Mouse (Mus musculus) gastrocnemius, postnatal 36 days (tissue): ENCODE data around the gene Proser2. TPM values are rescaled to one million over a fixed set of nuclear protein-coding genes. Genes with fewer than 3 reads are reported as not detected.

ENCODE experiments used
- DNase-seq, 2 experiments: peaks; one replicate each; pipeline ENCODE4 v3.0.0; 2022
- intact Hi-C: fragments of 180-260 bp; cut with DNase I; formaldehyde crosslinking; loops from one replicate; pipeline ENCODE4 v1.15.1; 2025
- total RNA-seq, 2 experiments: library from RNA; stranded (reverse); gene quantifications; 2 replicates each; pipeline ENCODE4 v1.2.3; 2021

Gene Proser2
- total RNA-seq, 2 experiments from 2014 or later: 0.94 to 1.3 TPM

GRCm38 (mm10) chr2:6081108-6081507 is 48.9 kb downstream of the Proser2 start:
- intact Hi-C loops: no loop called here
- no peak for DNase-seq

- intact Hi-C loops: no loop called here
- DNase-seq: no peak
Observed at GRCm38 (mm10) chr2:6080037-6080436, 50.0 kb downstream of the Proser2 start.

- no peak for DNase-seq
- intact Hi-C loops: no loop called here
Observed at GRCm38 (mm10) chr2:6075530-6075896, 54.5 kb downstream of the Proser2 start.

- no peak for DNase-seq
- intact Hi-C loops: no loop called here
Observed at GRCm38 (mm10) chr2:6074891-6075529, 55.0 kb downstream of the Proser2 start.

GRCm38 (mm10) chr2:6072685-6073260 is 57.2 kb downstream of the Proser2 start:
- DNase-seq: no peak
- intact Hi-C loops: no loop called here

- intact Hi-C loops: no loop called here
- DNase-seq: no peak
Observed at GRCm38 (mm10) chr2:6071598-6072440, 58.2 kb downstream of the Proser2 start.

GRCm38 (mm10) chr2:6070925-6071324 is 59.1 kb downstream of the Proser2 start:
- DNase-seq: no peak
- intact Hi-C loops: no loop called here

- DNase-seq: no peak
- intact Hi-C loops: no loop called here
Observed at GRCm38 (mm10) chr2:6067341-6067740, 62.7 kb downstream of the Proser2 start.

GRCm38 (mm10) chr2:6060071-6060804 is 69.8 kb downstream of the Proser2 start:
- intact Hi-C loops: no loop called here
- DNase-seq: no peak

GRCm38 (mm10) chr2:6059291-6059690 is 70.7 kb downstream of the Proser2 start:
- intact Hi-C loops: no loop called here
- no peak for DNase-seq

GRCm38 (mm10) chr2:6056518-6056917 is 73.5 kb downstream of the Proser2 start:
- intact Hi-C loops: no loop called here
- no peak for DNase-seq

- no peak for DNase-seq
- intact Hi-C loops: no loop called here
Observed at GRCm38 (mm10) chr2:6055466-6055865, 74.5 kb downstream of the Proser2 start.

GRCm38 (mm10) chr2:6049018-6049417 is 81.0 kb downstream of the Proser2 start:
- no peak for DNase-seq
- intact Hi-C loops: no loop called here

- no peak for DNase-seq
- intact Hi-C loops: no loop called here
Observed at GRCm38 (mm10) chr2:6048570-6048969, 81.4 kb downstream of the Proser2 start.

Other genes starting within 250 kb of the Proser2 start
- 10 to 100 TPM; 29.7 to 31.2 TPM for gene Sec61a2, start 234.8 kb downstream of the Proser2 start, total RNA-seq
- 1 to 10 TPM; 1.3 to 4.6 TPM for gene Dhtkd1, start 187.4 kb downstream of the Proser2 start, total RNA-seq
- gene Upf2, start 178.7 kb downstream of the Proser2 start, total RNA-seq: 10 to 100 TPM; 18.1 to 19.7 TPM
- gene Echdc3, start 82.8 kb upstream of the Proser2 start, total RNA-seq: 1 to 10 TPM; 7.3 to 7.6 TPM
- gene Usp6nl, start 192.5 kb upstream of the Proser2 start, total RNA-seq: 1 to 10 TPM; 3.5 to 3.6 TPM